Mouse (Mus musculus): ENCODE results near the gene Arid1b.

DNA sequence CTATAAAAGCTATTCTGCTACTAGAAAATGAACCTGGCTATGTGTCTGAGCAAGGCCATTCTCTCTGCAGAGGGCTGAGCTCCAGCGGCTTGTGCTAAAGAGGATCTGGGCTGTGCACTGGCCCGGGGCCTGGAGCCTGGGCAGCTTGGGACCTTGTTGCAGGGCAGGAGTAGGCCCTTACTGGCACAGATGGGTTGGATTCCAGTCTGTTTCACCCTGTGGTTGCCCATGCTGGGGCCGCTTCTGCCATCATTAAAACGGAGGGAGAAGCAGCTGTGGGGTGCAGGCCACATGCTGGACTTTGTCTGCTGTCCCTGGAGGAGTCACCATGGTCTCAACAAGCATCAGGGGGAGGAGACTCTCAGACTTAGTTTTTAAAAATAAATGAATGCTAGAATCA lies 303.4 kb downstream of the Arid1b start:
- TF ChIP-seq EP300 (IDR thresholded peaks at IDR 0.05; ENCODE audit: insufficient read depth, low read depth, low read length) (no peak), CTCF (IDR thresholded peaks at IDR 0.05) (no peak), POLR2A (IDR thresholded peaks at IDR 0.05; ENCODE audit: insufficient read depth, low read depth, low read length) (no peak)

Data from heart, adult 2 months (tissue).